Comparison of ENCODE assay signal across 13 mouse cellular contexts in genomic region chr14:121547745-121548144, GRCm38 (mm10). TPM values are rescaled to one million over a fixed set of nuclear protein-coding genes. Genes with fewer than 3 reads are reported as not detected.
DNase-seq lines count a peak whose midpoint lies in the region; ATAC-seq and TF ChIP-seq lines count a peak whose summit lies in the region.
"Had no signal": no experiment of that assay in that cellular context is flagged by ENCODE, and none has a peak within 500 bp of the region (broad histone marks: within the 10 kb centered on the region; RNA-seq: fewer than 3 reads in every experiment).

No protein-coding gene starts in this region.

- no peaks in the 10 kb centered on the region for H3K9me3 ChIP-seq in heart, embryonic 13.5 days
- no peaks in the 10 kb centered on the region for H3K9me3 ChIP-seq in ES-E14 (ENCODE audit: control insufficient read depth, insufficient read depth, low read depth, low read length)
- no peaks in the 10 kb centered on the region for H3K9me3 ChIP-seq in embryonic facial prominence, embryonic 11.5 days (replicated peaks; ENCODE audit: control insufficient read depth, low read length)
- H3K9me3 ChIP-seq in limb, embryonic 12.5 days: no peaks in the 10 kb centered on the region

- H3K4me3 ChIP-seq in heart, embryonic 13.5 days: no peak overlapping the region
- no peak overlapping the region for H3K4me3 ChIP-seq in ES-E14 (ENCODE audit: insufficient read depth in 1 of 2, low read depth in 1 of 2, low read length in 2 of 2, poor library complexity in 1 of 2, severe bottlenecking in 1 of 2)
- H3K4me3 ChIP-seq in embryonic facial prominence, embryonic 11.5 days (ENCODE audit: low read depth, low read length): no peak overlapping the region
- no peak overlapping the region for H3K4me3 ChIP-seq in limb, embryonic 12.5 days (replicated peaks)

- H3K4me1 ChIP-seq in heart, embryonic 13.5 days: peaks cover 12% of the 10 kb centered on the region
- peaks cover 0 to 6% of the 10 kb centered on the region in 2 experiments; a peak in 2 of 4 replicates for H3K4me1 ChIP-seq in ES-E14 (ENCODE audit: control insufficient read depth in 2 of 2, insufficient read depth in 2 of 2, low read length in 2 of 2, poor library complexity in 1 of 2)
- H3K4me1 ChIP-seq in embryonic facial prominence, embryonic 11.5 days (ENCODE audit: control insufficient read depth, insufficient read depth, low read length): no peaks in the 10 kb centered on the region
- H3K4me1 ChIP-seq in limb, embryonic 12.5 days (replicated peaks): 0 out of 2 replicates have a peak, but pooled peaks cover 10% of the 10 kb centered on the region

- in situ Hi-C loops in ES-E14 (cut with MboI; ENCODE audit: low sequenced_read_pairs in 2 of 2, unreplicated experiment in 2 of 2): no loop called here

- no peak for DNase-seq in heart, postnatal 25 days (ENCODE audit: low spot score)
- DNase-seq in ES-E14 (ENCODE audit: low read depth, low spot score): peak; percentile 88
- DNase-seq in embryonic facial prominence, embryonic 11.5 days (ENCODE audit: low spot score): peak; percentile 60
- DNase-seq in adrenal gland, adult 18-20 months (ENCODE audit: low spot score in 2 of 2): no peak
- no peak for DNase-seq in neural tube, embryonic 10.5 days (ENCODE audit: extremely low spot score, low spot score)
- DNase-seq: liver, postnatal 0 days had no signal

- H3K9ac ChIP-seq in heart, embryonic 13.5 days: no peak overlapping the region
- no peak overlapping the region for H3K9ac ChIP-seq in ES-E14 (ENCODE audit: insufficient read depth, low read depth, low read length, poor library complexity, severe bottlenecking)
- no peak overlapping the region for H3K9ac ChIP-seq in embryonic facial prominence, embryonic 11.5 days (replicated peaks; ENCODE audit: low read length)
- H3K9ac ChIP-seq in limb, embryonic 12.5 days (replicated peaks): no peak overlapping the region
- H3K9ac ChIP-seq: liver, postnatal 0 days had no signal

- peak overlapping the region; percentile 43 for H3K27ac ChIP-seq in heart, embryonic 13.5 days (replicated peaks)
- H3K27ac ChIP-seq in ES-E14 (ENCODE audit: insufficient read depth, low read depth, low read length, poor library complexity, severe bottlenecking): no peak overlapping the region
- H3K27ac ChIP-seq in embryonic facial prominence, embryonic 11.5 days (replicated peaks; ENCODE audit: low read depth, low read length): no peak overlapping the region
- H3K27ac ChIP-seq in limb, embryonic 12.5 days: peak overlapping the region; percentile 37; the same call in 1 of the 2 replicates

- no peak for ATAC-seq in heart, embryonic 13.5 days (ENCODE audit: extremely low read depth, insufficient number of reproducible peaks, low FRiP score, low TSS enrichment)
- ATAC-seq in embryonic facial prominence, embryonic 11.5 days (replicated peaks; ENCODE audit: insufficient number of reproducible peaks, low FRiP score, low TSS enrichment, low read depth): no peak
- no peak for ATAC-seq in limb, embryonic 12.5 days (ENCODE audit: insufficient number of reproducible peaks, insufficient read depth, low FRiP score, low TSS enrichment, low read depth)
- ATAC-seq in granulocyte monocyte progenitor cell, adult 5-6 weeks (replicated peaks; ENCODE audit: poor library complexity, severe bottlenecking): no peak
- ATAC-seq: intestine, postnatal 0 days; liver, postnatal 0 days had no signal

- H3K27me3 ChIP-seq in heart, embryonic 13.5 days (replicated peaks): no peaks in the 10 kb centered on the region
- H3K27me3 ChIP-seq in embryonic facial prominence, embryonic 11.5 days (ENCODE audit: control insufficient read depth, insufficient read depth, low read length): no peaks in the 10 kb centered on the region
- peaks cover 4% of the 10 kb centered on the region; the same call in 1 of the 2 replicates for H3K27me3 ChIP-seq in limb, embryonic 12.5 days

- 50% methylated on average over 7 of the region's 7 CpGs for WGBS in heart, embryonic 13.5 days
- 42% methylated on average over 7 of the region's 7 CpGs for WGBS in embryonic facial prominence, embryonic 11.5 days
- 59% methylated on average over 7 of the region's 7 CpGs for WGBS in limb, embryonic 12.5 days

- intact Hi-C loops in heart, postnatal 25 days (cut with DNase I): no loop called here

- no peak overlapping the region for H3K4me2 ChIP-seq in heart, embryonic 13.5 days
- no peak overlapping the region for H3K4me2 ChIP-seq in embryonic facial prominence, embryonic 11.5 days (ENCODE audit: low read depth, low read length)
- H3K4me2 ChIP-seq in limb, embryonic 12.5 days: no peak overlapping the region

- H3K36me3 ChIP-seq in heart, embryonic 13.5 days: peaks cover 26% of the 10 kb centered on the region
- H3K36me3 ChIP-seq in ES-E14 (ENCODE audit: control insufficient read depth, insufficient read depth, low read length, poor library complexity, severe bottlenecking): no peaks in the 10 kb centered on the region; the same call in 1 of the 2 replicates
- no peaks in the 10 kb centered on the region for H3K36me3 ChIP-seq in embryonic facial prominence, embryonic 11.5 days (replicated peaks; ENCODE audit: control insufficient read depth, insufficient read depth, low read depth, low read length)
- peaks cover 12% of the 10 kb centered on the region for H3K36me3 ChIP-seq in limb, embryonic 12.5 days

TF ChIP-seq in ES-E14, 5 proteins besides CTCF, POLR2A, EP300 and RAD21:
- TF ChIP-seq ZC3H11A (IDR thresholded peaks at IDR 0.05; ENCODE audit: borderline replicate concordance, low read depth, low read length) (no peak), ZNF384 (IDR thresholded peaks at IDR 0.05; ENCODE audit: low read depth, low read length) (peak; percentile 64), HCFC1 (IDR thresholded peaks at IDR 0.05; ENCODE audit: borderline replicate concordance, insufficient read depth, low read length) (no peak)
TF ChIP-seq in ES-E14: peak in this region for 1.

RNA-seq across cellular contexts. Expression of gene Slc15a1, which starts 42.7 kb away (rescaled TPM):
- 0.06 TPM in 1 of 2 replicates, not detected in the other for polyA plus RNA-seq in heart, embryonic 13.5 days (2015; fragmentation: Nextera tagmentation; extraction: Ambion mirVana)
- total RNA-seq in heart, postnatal 25 days (2021): not detected
- total RNA-seq in ES-E14 (2012; rRNA removed): 4.6 and 13.2 TPM in 2 replicates
- polyA plus RNA-seq in embryonic facial prominence, embryonic 11.5 days (2014; fragmentation: Nextera tagmentation; extraction: Ambion mirVana): not detected in 2 replicates
- not detected in 2 replicates for polyA plus RNA-seq in limb, embryonic 12.5 days (2016; fragmentation: Nextera tagmentation; extraction: Ambion mirVana)
- under 1 TPM in 1 of 2 experiments, not detected in 1; 0.19 TPM for total RNA-seq in adrenal gland, adult 18-20 months (2021)
- 0.52 TPM in 1 of 2 replicates, not detected in the other for total RNA-seq in granulocyte monocyte progenitor cell, adult 5-6 weeks (2014; fragmentation: Nextera tagmentation)
- total RNA-seq in granulocyte monocyte progenitor cell, adult 5-6 weeks (2017): not detected in 2 replicates
- total RNA-seq: left cerebral cortex, postnatal 25 days had no signal
- polyA plus RNA-seq: C2C12; liver, postnatal 0 days; stomach, embryonic 14.5 days had no signal

Comparison
In these comparisons a context has a peak if more than half of its experiments do, and no peak if none do; other contexts are left out.
1. H3K27ac ChIP-seq: peak in heart, embryonic 13.5 days (single experiment) and limb, embryonic 12.5 days (single experiment); none in ES-E14 (single experiment) and embryonic facial prominence, embryonic 11.5 days (single experiment).
2. DNase-seq: peak in ES-E14 (single experiment) and embryonic facial prominence, embryonic 11.5 days (single experiment); none in heart, postnatal 25 days (single experiment), adrenal gland, adult 18-20 months (0 of 2) and neural tube, embryonic 10.5 days (single experiment).